Mouse (Mus musculus): Measurements from ENCODE around the gene Rap2b. TPM values are rescaled to one million over a fixed set of nuclear protein-coding genes. Genes with fewer than 3 reads are reported as not detected.

Gene Rap2b
- total RNA-seq, 2 experiments from 2014 or later = 1.2 to 1.5 TPM

DNA sequence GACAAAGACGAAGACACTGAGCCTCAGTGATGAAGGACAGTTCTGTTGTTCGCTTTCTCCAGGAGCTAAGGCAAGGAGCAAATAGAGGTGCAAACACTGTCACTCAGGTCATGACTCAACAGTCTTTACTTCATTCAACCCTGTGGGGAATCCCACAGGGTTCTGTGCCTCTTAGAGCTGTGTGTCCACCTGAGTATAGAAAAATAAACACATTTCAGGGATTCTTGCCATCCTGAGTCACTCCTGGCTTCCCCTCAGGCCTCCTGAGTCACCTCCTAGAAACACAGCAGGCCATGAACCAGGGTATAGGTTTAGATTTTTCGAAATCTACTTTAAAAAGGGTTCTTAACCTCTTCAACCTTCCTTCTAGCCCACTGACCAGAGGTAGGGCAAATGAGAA is 33.9 kb downstream of the Rap2b start:
- no peak for TF ChIP-seq CTCF (IDR thresholded peaks at IDR 0.05)
- H3K27ac ChIP-seq = no peak overlapping the region
- no peak overlapping the region for H3K4me3 ChIP-seq
- intact Hi-C loops (cut with DNase I) = no loop called here
- no peak for DNase-seq

DNA sequence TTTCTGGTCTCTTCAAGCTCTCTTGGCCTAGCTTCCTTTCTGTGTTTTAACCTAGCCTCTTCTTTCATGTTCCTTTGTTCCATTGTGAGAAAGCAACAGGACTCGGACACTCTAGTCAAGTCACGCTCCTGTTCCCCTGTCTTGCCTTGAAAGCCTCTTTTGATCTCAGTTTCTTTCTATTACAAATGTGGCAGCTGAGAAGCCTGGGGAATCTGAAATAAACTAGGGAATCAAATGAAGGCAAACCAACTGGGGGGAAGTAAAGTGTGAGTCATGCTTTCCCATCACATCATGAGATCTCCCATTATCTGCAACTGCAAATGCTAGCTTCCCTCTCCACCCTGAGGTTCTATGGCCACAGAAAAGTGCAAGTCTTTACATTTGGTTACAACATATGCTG is 35.3 kb downstream of the Rap2b start:
- intact Hi-C loops (cut with DNase I) = no loop called here
- H3K4me3 ChIP-seq = no peak overlapping the region
- H3K27ac ChIP-seq = no peak overlapping the region
- no peak for TF ChIP-seq CTCF (IDR thresholded peaks at IDR 0.05)
- DNase-seq = no peak

DNA sequence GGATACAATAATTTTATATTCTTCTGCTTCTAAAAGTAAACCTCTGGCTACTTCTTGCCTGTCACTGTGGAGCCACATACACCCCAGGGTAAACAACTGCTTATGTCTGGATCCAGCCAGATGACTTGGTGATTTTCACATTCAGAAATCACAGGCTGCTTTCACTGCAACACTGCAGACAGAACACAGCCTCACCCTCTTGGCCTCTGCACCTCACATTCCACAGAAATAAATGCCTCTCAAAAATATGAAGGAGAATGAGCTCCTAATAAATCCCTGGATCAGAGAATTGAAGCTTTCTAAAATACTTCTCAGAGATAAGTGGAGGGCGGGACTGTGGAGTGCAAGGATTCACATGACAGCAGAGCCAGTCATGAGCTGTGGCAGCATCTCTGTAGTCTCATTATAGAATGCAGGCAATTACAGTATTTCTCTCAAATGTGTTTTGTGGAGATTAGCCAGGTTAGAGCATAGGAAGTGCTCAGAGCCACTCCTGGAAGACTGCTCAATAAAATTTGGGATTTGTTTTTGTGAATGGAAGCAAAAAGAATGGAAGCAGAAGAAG is 39.5 kb downstream of the Rap2b start:
- intact Hi-C loops (cut with DNase I) = no loop called here
- DNase-seq = no peak
- peak overlapping the region; percentile 28; the same call in 1 of the 2 replicates for H3K27ac ChIP-seq
- no peak for TF ChIP-seq CTCF (IDR thresholded peaks at IDR 0.05)
- no peak overlapping the region for H3K4me3 ChIP-seq

DNA sequence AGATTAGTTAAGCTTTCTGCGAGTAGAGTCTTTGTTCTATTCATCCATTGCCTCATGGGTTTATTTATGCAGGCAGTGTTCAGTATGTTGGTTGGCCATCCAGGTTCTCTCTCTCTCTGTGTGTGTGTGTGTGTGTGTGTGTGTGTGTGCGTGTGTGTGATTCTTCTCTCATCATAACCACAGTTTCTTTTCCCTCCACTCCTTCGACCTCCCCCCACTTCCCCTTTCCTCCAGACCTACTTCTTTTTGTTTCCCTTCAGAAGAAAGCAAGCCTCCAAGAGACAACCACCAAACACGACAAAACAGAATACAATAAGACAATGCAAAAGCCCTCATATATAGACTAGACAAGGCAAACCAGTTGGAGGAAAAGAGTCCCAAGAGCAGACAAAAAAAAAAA is 45.5 kb downstream of the Rap2b start:
- Histone ChIP-seq H3K4me3 (no peak overlapping the region), H3K27ac (no peak overlapping the region)
- no peak for DNase-seq
- intact Hi-C loops (cut with DNase I) = no loop called here
- TF ChIP-seq CTCF (IDR thresholded peaks at IDR 0.05) = no peak

DNA sequence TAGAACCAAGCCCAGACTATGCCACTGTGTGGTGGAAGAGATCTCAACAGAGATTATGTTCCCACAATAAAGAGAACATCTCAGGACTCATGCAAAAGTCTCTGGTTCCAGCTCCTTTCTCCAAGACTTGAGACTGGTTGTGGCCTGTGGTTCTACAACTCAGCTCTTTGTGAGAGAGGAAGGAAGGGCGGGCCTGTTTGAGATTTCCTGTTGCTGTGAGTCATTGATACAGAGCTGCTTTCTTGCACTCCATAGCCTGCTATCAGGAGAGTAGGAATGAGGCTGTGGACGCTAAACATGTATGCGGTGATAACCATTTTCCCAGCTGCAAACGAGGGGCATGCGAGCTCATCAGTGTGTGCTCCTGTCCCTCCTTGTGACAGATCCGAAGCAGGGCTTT is 48.2 kb downstream of the Rap2b start:
- intact Hi-C loops (cut with DNase I) = no loop called here
- Histone ChIP-seq H3K27ac (peak overlapping the region; percentile 3; the same call in 1 of the 2 replicates), H3K4me3 (no peak overlapping the region)
- no peak for TF ChIP-seq CTCF (IDR thresholded peaks at IDR 0.05)
- DNase-seq = no peak

DNA sequence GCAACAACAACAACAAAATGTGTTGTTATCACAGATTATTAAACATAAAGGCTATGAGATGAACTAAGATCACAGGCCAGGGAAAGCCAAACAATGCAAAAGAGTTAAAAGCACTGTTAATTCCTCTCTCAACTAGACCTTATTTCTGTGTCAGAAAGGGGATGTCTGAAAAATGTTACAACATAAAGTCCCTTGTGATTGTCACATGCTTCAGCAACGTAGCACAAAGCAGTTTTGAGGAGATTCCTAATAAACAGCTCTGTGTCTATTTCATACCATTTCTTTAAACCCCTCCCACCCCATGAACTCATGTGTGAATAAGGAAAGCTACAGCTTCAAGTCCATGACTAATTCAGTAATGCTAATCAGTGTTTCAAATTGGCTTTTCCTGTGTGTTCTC is 54.4 kb downstream of the Rap2b start:
- TF ChIP-seq CTCF (IDR thresholded peaks at IDR 0.05) = no peak
- intact Hi-C loops (cut with DNase I) = no loop called here

More for the DNA sequence above, 54.4 kb downstream of the Rap2b start:
- no peak overlapping the region for H3K4me3 ChIP-seq
- peak overlapping the region; percentile 24; the same call in 1 of the 2 replicates for H3K27ac ChIP-seq
- DNase-seq = no peak

Other genes with a start within 250 kb of the Rap2b start
- gene B430305J03Rik, start 4.3 kb downstream of the Rap2b start, total RNA-seq (2021) = not detected